Mouse (Mus musculus) lung, postnatal 0 days (tissue): ENCODE measurements around the gene Dglucy. TPM values are rescaled to one million over a fixed set of nuclear protein-coding genes. Genes with fewer than 3 reads are reported as not detected.

Experiments used
- ATAC-seq: fragments of 200-750 bp; cut with Nextera tagmentation; 2 replicates; pipeline ENCODE4 v1.8.0; 2017; ENCODE audit warnings: moderate library complexity
- DNase-seq: peaks from one replicate; pipeline ENCODE4 v3.0.0-alpha.2; 2016; ENCODE audit warnings: low spot score
- H3K27ac ChIP-seq: fragments of 300-500 bp; sonication (generic); 2 replicates; pipeline ENCODE4 v1.5.1; 2014; ENCODE audit warnings: antibody characterized with exemption, mild to moderate bottlenecking, low read length, mixed read lengths
- H3K27me3 ChIP-seq: fragments of 300-500 bp; sonication (generic); replicated peaks from 2 replicates; pipeline ENCODE4 v1.6.1; 2014; ENCODE audit warnings: low read length, mixed read lengths; ENCODE audit not compliant: insufficient read depth
- H3K36me3 ChIP-seq: fragments of 300-500 bp; sonication (generic); 2 replicates; pipeline ENCODE4 v1.6.1; 2014; ENCODE audit warnings: low read length, mixed read lengths; ENCODE audit not compliant: insufficient read depth
- H3K4me1 ChIP-seq: fragments of 300-500 bp; sonication (generic); 2 replicates; pipeline ENCODE4 v1.6.1; 2014; ENCODE audit warnings: antibody characterized with exemption, low read depth, low read length, mixed read lengths; ENCODE audit not compliant: insufficient read depth
- H3K4me2 ChIP-seq: fragments of 300-500 bp; sonication (generic); replicated peaks from 2 replicates; pipeline ENCODE4 v1.6.1; 2014; ENCODE audit warnings: low read depth, mild to moderate bottlenecking, low read length, moderate library complexity, mixed read lengths
- H3K4me3 ChIP-seq: fragments of 300-500 bp; sonication (generic); 2 replicates; pipeline ENCODE4 v1.5.1; 2014; ENCODE audit warnings: low read depth, low read length
- H3K9ac ChIP-seq: fragments of 300-500 bp; sonication (generic); replicated peaks from 2 replicates; pipeline ENCODE4 v1.6.1; 2014; ENCODE audit warnings: low read depth, mild to moderate bottlenecking
- H3K9me3 ChIP-seq: fragments of 300-500 bp; sonication (generic); 2 replicates; pipeline ENCODE4 v1.6.1; 2016; ENCODE audit warnings: low read length, mixed read lengths
- CTCF ChIP-seq: IDR thresholded peaks from 2 replicates; pipeline ENCODE4 v1.5.1; 2016; ENCODE audit warnings: antibody characterized with exemption, mild to moderate bottlenecking
- EP300 ChIP-seq: IDR thresholded peaks from 2 replicates; pipeline ENCODE4 v1.6.1; 2016; ENCODE audit warnings: antibody characterized with exemption, mild to moderate bottlenecking, control low read depth
- WGBS: fragments of 180-500 bp; shearing (Covaris S2); extraction: QIAGEN DNeasy Blood & Tissue Kit; methylation state at CpG from one replicate; pipeline ENCODE4 v1.1.7; 2014; 5-methylcytosine and 5-hydroxymethylcytosine counted together
- polyA plus RNA-seq: library from polyadenylated mRNA; unstranded; fragments of >200 nt; fragmentation: Nextera tagmentation; extraction: Ambion mirVana; gene quantifications from 2 replicates; pipeline ENCODE4 v1.2.1, GENCODE M21; 2015

The Dglucy gene
- polyA plus RNA-seq, 1 experiment from 2014 or later = 2.1 TPM

DNA sequence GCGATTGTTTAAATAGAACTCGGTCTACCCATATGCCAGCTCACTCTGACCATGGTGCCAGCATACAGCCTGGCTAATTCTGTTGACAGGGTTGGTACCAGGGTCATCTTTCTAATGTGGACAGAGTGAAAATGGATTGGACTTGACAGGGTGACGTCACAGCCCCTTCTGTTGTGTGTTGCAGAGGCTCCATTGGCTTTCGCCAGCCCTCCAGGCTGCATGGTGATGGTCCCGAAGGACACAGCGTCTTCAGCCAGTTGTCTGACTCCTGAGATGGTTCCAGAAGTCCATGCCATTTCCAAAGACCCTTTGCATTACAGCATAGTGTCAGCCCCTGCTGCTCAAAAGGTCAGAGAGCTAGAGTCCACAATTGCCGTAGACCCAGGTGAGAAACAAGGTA lies 65.7 kb downstream of the Dglucy start:
- ATAC-seq = no peak

DNA sequence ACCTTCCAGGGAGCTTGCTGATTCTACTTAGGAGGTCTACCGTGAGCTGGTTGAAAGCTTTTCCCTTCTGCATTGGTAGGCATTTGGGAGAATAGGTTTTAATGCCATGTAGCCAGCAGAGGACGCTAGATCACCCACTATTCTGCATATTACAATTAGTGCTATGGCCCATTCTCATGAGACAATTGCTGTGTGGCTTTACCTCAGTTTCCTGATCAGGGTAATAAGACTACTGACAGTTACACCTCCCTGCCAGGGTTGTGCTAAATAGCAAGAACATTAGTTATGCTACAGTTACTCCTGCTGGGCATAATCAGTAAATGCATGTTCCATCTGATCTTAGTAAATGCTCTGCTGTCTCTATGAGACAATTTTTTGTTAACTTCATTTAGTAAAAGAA lies 67.0 kb downstream of the Dglucy start:
- Histone ChIP-seq H3K36me3 (no peaks in the 10 kb centered on the region), H3K27me3 (no peaks in the 10 kb centered on the region), H3K27ac (no peak overlapping the region), H3K4me3 (no peak overlapping the region), H3K9me3 (no peaks in the 10 kb centered on the region), H3K9ac (no peak overlapping the region), H3K4me2 (no peak overlapping the region), H3K4me1 (no peaks in the 10 kb centered on the region)
- no peak for ATAC-seq
- no peak for DNase-seq
- 20% methylated on average over 2 of the region's 2 CpGs for WGBS
- TF ChIP-seq CTCF = peak; percentile 51
- no peak for TF ChIP-seq EP300

More for the DNA sequence above, 65.7 kb downstream of the Dglucy start:
- DNase-seq = no peak
- Histone ChIP-seq H3K36me3 (no peaks in the 10 kb centered on the region), H3K4me2 (no peak overlapping the region), H3K4me3 (no peak overlapping the region), H3K27ac (no peak overlapping the region), H3K9me3 (no peaks in the 10 kb centered on the region), H3K9ac (no peak overlapping the region), H3K27me3 (no peaks in the 10 kb centered on the region), H3K4me1 (no peaks in the 10 kb centered on the region)
- no peak for TF ChIP-seq CTCF
- TF ChIP-seq EP300 = no peak
- 80% methylated on average over 7 of the region's 7 CpGs for WGBS

DNA sequence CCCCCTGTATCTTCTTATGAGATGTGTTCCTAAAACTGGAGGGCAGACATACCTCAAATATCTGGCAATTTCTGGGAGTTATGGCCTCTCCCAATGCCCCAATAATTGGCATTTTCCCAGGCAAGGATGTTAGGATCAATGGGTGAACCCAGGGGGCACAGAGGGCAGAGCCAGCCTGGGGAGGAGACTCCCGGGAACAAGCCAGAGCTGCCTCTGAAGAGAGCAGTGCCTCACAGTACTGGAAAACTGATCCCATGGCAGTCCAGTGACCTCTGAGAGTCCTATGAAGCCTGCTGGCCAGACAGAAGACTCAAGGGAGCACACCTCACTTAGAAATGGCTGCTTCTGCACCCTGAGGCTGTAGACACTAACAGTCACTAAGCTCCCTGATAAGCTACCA lies 67.7 kb downstream of the Dglucy start:
- ATAC-seq (no peak), DNase-seq (no peak)
- H3K9me3 ChIP-seq = no peaks in the 10 kb centered on the region
- H3K9ac ChIP-seq = no peak overlapping the region
- H3K27ac ChIP-seq = no peak overlapping the region
- no peak overlapping the region for H3K4me3 ChIP-seq
- H3K27me3 ChIP-seq = no peaks in the 10 kb centered on the region
- H3K36me3 ChIP-seq = no peaks in the 10 kb centered on the region
- no peaks in the 10 kb centered on the region for H3K4me1 ChIP-seq
- no peak overlapping the region for H3K4me2 ChIP-seq
- TF ChIP-seq EP300 (no peak), CTCF (no peak)
- 31% methylated on average over 1 of the region's 1 CpGs for WGBS

DNA sequence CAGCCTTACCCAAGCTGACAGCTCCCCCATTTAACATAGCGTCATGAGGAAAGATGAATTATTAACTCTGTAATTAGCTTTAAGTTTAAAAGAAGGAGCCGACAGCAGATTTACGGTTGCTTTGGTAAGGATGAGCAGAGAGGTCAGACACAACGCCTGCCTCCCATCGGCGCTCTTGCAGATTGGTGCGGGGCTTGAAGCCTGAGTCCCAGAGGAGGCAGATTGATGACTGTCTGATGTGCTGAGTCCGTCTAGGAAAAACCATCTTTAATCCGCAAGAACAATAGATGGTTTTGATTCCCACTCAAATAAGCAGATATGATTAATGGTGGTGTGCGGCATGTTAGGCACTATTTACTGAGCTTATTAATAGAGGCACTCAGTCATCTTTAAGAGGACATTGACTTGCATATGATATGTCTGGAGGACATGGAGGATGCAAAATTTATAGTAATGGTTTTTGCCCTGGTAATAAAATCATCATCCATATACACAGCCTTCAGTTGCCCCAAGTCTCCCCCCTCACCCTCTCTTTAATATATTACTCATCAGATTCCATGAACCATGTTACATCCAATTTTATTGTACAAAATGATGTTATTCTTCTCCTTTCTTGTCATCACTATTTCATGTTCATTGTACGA lies 68.7 kb downstream of the Dglucy start:
- Histone ChIP-seq H3K9me3 (no peaks in the 10 kb centered on the region), H3K4me3 (no peak overlapping the region), H3K27me3 (no peaks in the 10 kb centered on the region), H3K36me3 (no peaks in the 10 kb centered on the region), H3K4me1 (no peaks in the 10 kb centered on the region), H3K4me2 (no peak overlapping the region), H3K27ac (no peak overlapping the region), H3K9ac (no peak overlapping the region)
- no peak for ATAC-seq
- WGBS = 51% methylated on average over 11 of the region's 11 CpGs
- TF ChIP-seq CTCF = no peak
- no peak for TF ChIP-seq EP300
- no peak for DNase-seq

DNA sequence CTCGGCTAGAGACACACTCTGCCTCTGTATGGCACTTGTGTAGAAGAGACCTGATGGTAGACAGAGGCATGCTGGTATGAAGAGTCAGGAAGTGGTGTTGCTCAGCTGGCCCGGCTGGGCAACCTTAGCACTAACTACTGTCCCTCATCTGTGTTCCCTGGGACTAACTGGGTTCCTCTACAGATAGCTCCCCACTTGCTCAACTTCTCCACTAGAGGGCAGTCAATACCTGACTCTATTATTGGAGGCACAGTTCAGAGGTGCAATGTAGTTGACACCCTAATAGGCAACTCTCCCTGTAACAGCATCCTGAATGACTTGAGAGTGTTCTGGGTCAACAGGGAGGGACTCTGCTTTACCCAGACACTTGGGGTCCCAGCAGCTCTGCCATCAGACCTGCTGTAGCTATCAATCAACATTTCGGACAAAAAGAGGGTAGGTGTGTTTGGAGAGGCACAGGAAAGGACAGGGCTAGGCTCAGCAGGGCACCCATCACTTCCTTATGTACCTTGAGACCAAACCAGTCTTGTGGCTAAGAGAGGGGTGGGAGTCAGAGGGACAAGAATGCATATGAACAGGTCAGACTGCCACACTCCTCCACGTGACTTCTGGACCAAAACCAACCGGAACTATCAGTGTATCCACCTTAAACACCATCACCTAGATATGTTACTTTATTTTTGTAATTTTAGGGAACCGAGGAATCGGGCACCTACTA lies 70.7 kb downstream of the Dglucy start:
- WGBS = 71% methylated on average over 7 of the region's 7 CpGs
- TF ChIP-seq EP300 = no peak
- TF ChIP-seq CTCF = peak; percentile 91

DNA sequence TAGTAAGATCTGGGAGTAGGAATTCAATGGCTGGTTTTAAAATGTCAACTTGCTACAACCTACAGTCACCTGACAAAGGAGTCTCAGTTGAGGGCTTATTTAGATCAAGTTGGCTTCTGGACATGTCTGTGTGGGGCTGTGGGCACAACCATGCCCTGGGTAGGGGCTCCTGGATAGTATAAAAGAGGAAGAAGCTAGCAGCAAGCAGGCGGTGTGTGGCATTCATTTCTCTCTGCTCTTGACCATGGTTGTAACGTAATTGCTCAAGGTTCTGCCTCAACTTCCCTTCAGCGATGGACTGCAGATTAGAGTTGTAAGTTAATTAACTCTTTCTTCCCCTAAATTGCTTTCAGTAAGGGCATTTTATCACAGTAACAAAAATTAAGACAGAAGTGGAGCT lies 73.5 kb downstream of the Dglucy start:
- ATAC-seq (no peak), DNase-seq (no peak)
- no peaks in the 10 kb centered on the region for H3K27me3 ChIP-seq
- H3K4me2 ChIP-seq = no peak overlapping the region
- 73% methylated on average over 3 of the region's 3 CpGs for WGBS
- H3K9ac ChIP-seq = no peak overlapping the region
- H3K36me3 ChIP-seq = no peaks in the 10 kb centered on the region
- H3K27ac ChIP-seq = no peak overlapping the region
- no peak for TF ChIP-seq EP300
- TF ChIP-seq CTCF = no peak
- no peaks in the 10 kb centered on the region for H3K4me1 ChIP-seq
- H3K4me3 ChIP-seq = no peak overlapping the region
- no peaks in the 10 kb centered on the region for H3K9me3 ChIP-seq

More for the DNA sequence above, 70.7 kb downstream of the Dglucy start:
- H3K36me3 ChIP-seq = no peaks in the 10 kb centered on the region
- ATAC-seq = peak; percentile 58; the same call in 1 of the 2 replicates
- no peaks in the 10 kb centered on the region for H3K27me3 ChIP-seq
- no peak overlapping the region for H3K4me2 ChIP-seq
- no peak overlapping the region for H3K4me3 ChIP-seq
- peak; percentile 78 for DNase-seq
- H3K9ac ChIP-seq = no peak overlapping the region
- H3K9me3 ChIP-seq = no peaks in the 10 kb centered on the region
- no peaks in the 10 kb centered on the region for H3K4me1 ChIP-seq
- H3K27ac ChIP-seq = no peak overlapping the region
